Mouse (Mus musculus) MEL (cell line): ENCODE data around the gene Nfkbil1. TPM values are rescaled to one million over a fixed set of nuclear protein-coding genes. Genes with fewer than 3 reads are reported as not detected.

Source experiments
- DNase-seq: peaks from one replicate; pipeline ENCODE4 v3.0.0; 2011; ENCODE audit warnings: low read depth, low spot score
- H3K27ac ChIP-seq: 2 replicates; pipeline ENCODE4 v1.5.1; 2012; ENCODE audit warnings: low read depth, mild to moderate bottlenecking, control low read depth, low read length, moderate library complexity; ENCODE audit not compliant: control insufficient read depth
- H3K27me3 ChIP-seq, 2 experiments: fragments of 150-350 bp in 1 of 2; sonication (generic) in 1 of 2; 2 replicates each; pipeline ENCODE4 v1.6.1; 2012; ENCODE audit warnings: low read length in 2 of 2, mild to moderate bottlenecking in 2 of 2, improper control_type of control experiment in 1 of 2, moderate library complexity in 1 of 2; ENCODE audit not compliant: insufficient read depth in 2 of 2, control insufficient read depth in 1 of 2
- H3K36me3 ChIP-seq, 2 experiments: 2 replicates each; pipeline ENCODE4 v1.6.1; 2012 to 2014; ENCODE audit warnings: low read length in 2 of 2, improper control_type of control experiment in 1 of 2, inconsistent platforms in 1 of 2, mild to moderate bottlenecking in 1 of 2; ENCODE audit not compliant: insufficient read depth in 2 of 2, control insufficient read depth in 1 of 2
- H3K4me1 ChIP-seq, 2 experiments: fragments of 150-350 bp in 1 of 2; sonication (generic) in 1 of 2; 2 replicates each; pipeline ENCODE4 v1.6.1; 2012; ENCODE audit warnings: low read length in 2 of 2, improper control_type of control experiment in 1 of 2, mild to moderate bottlenecking in 1 of 2; ENCODE audit not compliant: insufficient read depth in 2 of 2, control insufficient read depth in 1 of 2
- H3K4me3 ChIP-seq, 2 experiments: fragments of 150-350 bp in 1 of 2; sonication (generic) in 1 of 2; 2 replicates each; pipeline ENCODE4 v1.5.1; 2012; ENCODE audit warnings: low read depth in 2 of 2, low read length in 2 of 2, mild to moderate bottlenecking in 2 of 2, moderate library complexity in 2 of 2, control low read depth in 1 of 2, improper control_type of control experiment in 1 of 2; ENCODE audit not compliant: control insufficient read depth in 1 of 2, insufficient read depth in 1 of 2
- H3K79me2 ChIP-seq: 2 replicates; pipeline ENCODE4 v1.6.1; 2012; ENCODE audit warnings: mild to moderate bottlenecking, low read length, moderate library complexity; ENCODE audit not compliant: control insufficient read depth, poor library complexity, insufficient read depth
- H3K9ac ChIP-seq: 2 replicates; pipeline ENCODE4 v1.6.1; 2012; ENCODE audit warnings: low read depth, mild to moderate bottlenecking, control low read depth, low read length, moderate library complexity; ENCODE audit not compliant: control insufficient read depth, poor library complexity, severe bottlenecking
- H3K9me3 ChIP-seq: fragments of 150-350 bp; sonication (generic); replicated peaks from 2 replicates; pipeline ENCODE4 v1.6.1; 2012; ENCODE audit warnings: mild to moderate bottlenecking, low read length, improper control_type of control experiment, moderate library complexity; ENCODE audit not compliant: insufficient read depth
- BHLHE40 ChIP-seq: IDR thresholded peaks from 2 replicates; pipeline ENCODE4 v1.6.1; 2012; ENCODE audit warnings: low read depth, mild to moderate bottlenecking, inconsistent platforms, low read length, improper control_type of control experiment, borderline replicate concordance
- CTCF ChIP-seq, 3 experiments: IDR thresholded peaks in 2 of 3; conservative IDR thresholded peaks in 1 of 3; 2 replicates each; pipeline ENCODE4 v1.5.1; 2011 to 2012; ENCODE audit warnings: low read length in 3 of 3, low read depth in 2 of 3, mild to moderate bottlenecking in 2 of 3, improper control_type of control experiment in 1 of 3, inconsistent platforms in 1 of 3, mixed read lengths in 1 of 3, moderate library complexity in 1 of 3; ENCODE audit not compliant: control insufficient read depth in 1 of 3, insufficient read depth in 1 of 3, poor library complexity in 1 of 3, severe bottlenecking in 1 of 3
- E2F4 ChIP-seq: IDR thresholded peaks from 2 replicates; pipeline ENCODE4 v1.6.1; 2011; ENCODE audit warnings: low read depth, low read length, improper control_type of control experiment, borderline replicate concordance
- ELF1 ChIP-seq: IDR thresholded peaks from 2 replicates; pipeline ENCODE4 v1.6.1; 2014; ENCODE audit warnings: low read depth, mild to moderate bottlenecking, inconsistent platforms, low read length, improper control_type of control experiment, moderate library complexity
- GABPA ChIP-seq: IDR thresholded peaks from 2 replicates; pipeline ENCODE4 v1.6.1; 2012; ENCODE audit warnings: low read depth, mild to moderate bottlenecking, inconsistent platforms, low read length, improper control_type of control experiment, moderate library complexity
- GATA1 ChIP-seq: IDR thresholded peaks from 2 replicates; pipeline ENCODE4 v1.6.1; 2011; ENCODE audit warnings: low read depth, low read length, improper control_type of control experiment
- HCFC1 ChIP-seq: IDR thresholded peaks from 2 replicates; pipeline ENCODE4 v1.6.1; 2012; ENCODE audit warnings: low read depth, mild to moderate bottlenecking, inconsistent platforms, low read length, improper control_type of control experiment, moderate library complexity
- JUND ChIP-seq: IDR thresholded peaks from 2 replicates; pipeline ENCODE4 v1.6.1; 2011; ENCODE audit warnings: low read depth, mild to moderate bottlenecking, improper control_type of control experiment, low read length
- KAT2A ChIP-seq: conservative IDR thresholded peaks from 2 replicates; pipeline ENCODE4 v1.6.1; 2012; ENCODE audit warnings: low read depth, low read length, improper control_type of control experiment, inconsistent platforms
- MAFK ChIP-seq: IDR thresholded peaks from 2 replicates; pipeline ENCODE4 v1.6.1; 2011; ENCODE audit warnings: low read depth, mild to moderate bottlenecking, low read length, improper control_type of control experiment, borderline replicate concordance
- MAX ChIP-seq: IDR thresholded peaks from 2 replicates; pipeline ENCODE4 v1.6.1; 2011; ENCODE audit warnings: low read length, improper control_type of control experiment
- MAZ ChIP-seq: IDR thresholded peaks from 2 replicates; pipeline ENCODE4 v1.6.1; 2012; ENCODE audit warnings: low read depth, mild to moderate bottlenecking, inconsistent platforms, low read length, improper control_type of control experiment
- MEF2A ChIP-seq: IDR thresholded peaks from 2 replicates; pipeline ENCODE4 v1.6.1; 2014; ENCODE audit warnings: low read depth, mild to moderate bottlenecking, inconsistent platforms, low read length, improper control_type of control experiment; ENCODE audit not compliant: poor library complexity, insufficient replicate concordance, severe bottlenecking; ENCODE audit errors: extremely low read depth
- MYB ChIP-seq: IDR thresholded peaks from 2 replicates; pipeline ENCODE4 v1.6.1; 2011; ENCODE audit warnings: mild to moderate bottlenecking, low read depth, low read length, improper control_type of control experiment
- MYC ChIP-seq: IDR thresholded peaks from 2 replicates; pipeline ENCODE4 v1.6.1; 2011; ENCODE audit warnings: low read depth, mild to moderate bottlenecking, low read length, improper control_type of control experiment, moderate library complexity
- NRF1 ChIP-seq: IDR thresholded peaks from 2 replicates; pipeline ENCODE4 v1.6.1; 2014; ENCODE audit warnings: low read depth, mild to moderate bottlenecking, inconsistent platforms, low read length, improper control_type of control experiment, moderate library complexity; ENCODE audit not compliant: poor library complexity, insufficient read depth, severe bottlenecking
- POLR2A ChIP-seq, 2 experiments: IDR thresholded peaks; 2 replicates each; pipeline ENCODE4 v1.6.1; 2011 to 2012; ENCODE audit warnings: low read length in 2 of 2, mild to moderate bottlenecking in 2 of 2, control low read depth in 1 of 2, improper control_type of control experiment in 1 of 2, low read depth in 1 of 2, moderate library complexity in 1 of 2; ENCODE audit not compliant: control insufficient read depth in 1 of 2, insufficient read depth in 1 of 2, poor library complexity in 1 of 2
- POLR2AphosphoS5 ChIP-seq: IDR thresholded peaks from 2 replicates; pipeline ENCODE4 v1.6.1; 2012; ENCODE audit warnings: low read depth, borderline replicate concordance, mild to moderate bottlenecking, inconsistent platforms, low read length, moderate library complexity, mixed read lengths
- RAD21 ChIP-seq: IDR thresholded peaks from 2 replicates; pipeline ENCODE4 v1.6.1; 2011; ENCODE audit warnings: mild to moderate bottlenecking, low read depth, low read length, improper control_type of control experiment
- TBP ChIP-seq: IDR thresholded peaks from 2 replicates; pipeline ENCODE4 v1.8.0; 2011; ENCODE audit warnings: low read depth, low read length, improper control_type of control experiment
- ZC3H11A ChIP-seq: IDR thresholded peaks from 2 replicates; pipeline ENCODE4 v1.6.1; 2012; ENCODE audit warnings: low read depth, mild to moderate bottlenecking, inconsistent platforms, low read length, improper control_type of control experiment
- ZKSCAN1 ChIP-seq: IDR thresholded peaks from 2 replicates; pipeline ENCODE4 v1.6.1; 2012; ENCODE audit warnings: low read depth, mild to moderate bottlenecking, inconsistent platforms, low read length, improper control_type of control experiment, moderate library complexity
- ZMIZ1 ChIP-seq: IDR thresholded peaks from 2 replicates; pipeline ENCODE4 v1.6.1; 2012; ENCODE audit warnings: low read depth, mild to moderate bottlenecking, inconsistent platforms, low read length, improper control_type of control experiment, moderate library complexity
- ZNF384 ChIP-seq: IDR thresholded peaks from 2 replicates; pipeline ENCODE4 v1.6.1; 2012; ENCODE audit warnings: low read depth, mild to moderate bottlenecking, inconsistent platforms, low read length, improper control_type of control experiment
- polyA plus RNA-seq, 2 experiments: library from polyadenylated mRNA; stranded (reverse) in 1 of 2; unstranded in 1 of 2; fragments of >175 nt in 1 of 2; fragments of >200 nt in 1 of 2; gene quantifications; 2 replicates each; pipeline versions ENCODE4 v1.2.1 to v1.2.4; 2012; ENCODE audit warnings: low replicate concordance in 2 of 2, low read depth in 1 of 2; ENCODE audit not compliant: insufficient read length in 2 of 2, insufficient read depth in 1 of 2, missing spikeins in 1 of 2
- total RNA-seq: library from RNA; depleted of rRNA; stranded (reverse); fragments of 300-350 nt; gene quantifications from 2 replicates; pipeline ENCODE4 v1.2.3, GENCODE M21; 2012

The Nfkbil1 gene
- total and polyA plus RNA-seq, 3 experiments = 10.3 to 26.0 TPM; not detected in 1

DNA sequence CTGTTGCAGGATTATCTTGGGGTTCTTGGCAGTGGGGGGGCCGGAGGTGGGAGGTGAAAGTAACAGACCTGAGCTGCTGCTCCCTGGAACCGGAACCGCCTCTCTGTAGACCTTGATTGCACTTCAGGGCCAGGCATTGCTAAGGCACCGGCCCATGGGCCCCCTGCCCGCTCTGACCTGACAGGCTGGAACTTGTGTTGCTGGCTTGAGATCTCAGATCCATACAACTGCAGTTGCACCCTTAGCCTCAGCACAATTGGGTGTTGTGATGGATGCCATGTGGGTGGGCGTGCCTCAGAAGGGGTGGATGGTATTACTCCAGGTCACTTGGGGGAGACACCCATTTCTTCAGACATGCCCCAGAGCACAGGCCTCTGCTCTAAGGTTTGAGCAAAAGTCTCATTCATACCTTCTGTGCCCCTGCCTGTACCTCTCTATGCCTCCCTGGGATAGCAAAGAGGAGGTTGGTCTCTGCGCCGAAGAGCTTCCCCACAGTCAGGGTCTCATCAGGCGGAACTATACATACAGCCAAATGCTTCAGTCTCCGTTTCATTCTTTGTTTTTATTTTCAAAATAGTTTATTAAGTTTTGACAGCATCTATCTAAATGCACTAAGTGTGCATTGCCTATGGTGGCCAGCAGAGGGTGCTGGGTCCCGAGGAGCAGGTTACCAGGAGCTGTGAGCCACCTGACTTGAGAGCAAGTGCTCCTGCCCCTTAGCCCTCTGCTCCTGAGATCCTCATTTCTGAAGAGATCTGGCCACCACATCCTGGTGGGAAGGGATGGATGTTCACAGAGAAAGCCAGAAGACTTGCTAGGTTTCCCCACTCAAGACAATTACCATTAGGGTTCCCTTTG lies 18.9 kb upstream of the Nfkbil1 start (continued):
- no peak for TF ChIP-seq ELF1
- TF ChIP-seq MYC = 0 out of 2 replicates have a peak, but pooled peaks have one; percentile 41
- peak; percentile 42 for TF ChIP-seq ZC3H11A
- TF ChIP-seq GABPA = no peak
- no peak for TF ChIP-seq ZMIZ1
- peak; percentile 57 for TF ChIP-seq RAD21
- no peak for TF ChIP-seq E2F4
- 0 out of 2 replicates have a peak, but pooled peaks have one; percentile 12 for TF ChIP-seq MEF2A
- TF ChIP-seq POLR2A (IDR thresholded peaks at IDR 0.05; ENCODE audit: control insufficient read depth in 1 of 2, insufficient read depth in 1 of 2, low read depth in 1 of 2, low read length in 2 of 2, poor library complexity in 1 of 2) = peak in 1 of 2 experiments; percentile 33; a peak in 1 of 4 replicates
- TF ChIP-seq TBP = no peak
- no peak for TF ChIP-seq MAFK
- no peak for TF ChIP-seq POLR2AphosphoS5
- 0 out of 2 replicates have a peak, but pooled peaks have one; percentile 23 for TF ChIP-seq HCFC1

DNA sequence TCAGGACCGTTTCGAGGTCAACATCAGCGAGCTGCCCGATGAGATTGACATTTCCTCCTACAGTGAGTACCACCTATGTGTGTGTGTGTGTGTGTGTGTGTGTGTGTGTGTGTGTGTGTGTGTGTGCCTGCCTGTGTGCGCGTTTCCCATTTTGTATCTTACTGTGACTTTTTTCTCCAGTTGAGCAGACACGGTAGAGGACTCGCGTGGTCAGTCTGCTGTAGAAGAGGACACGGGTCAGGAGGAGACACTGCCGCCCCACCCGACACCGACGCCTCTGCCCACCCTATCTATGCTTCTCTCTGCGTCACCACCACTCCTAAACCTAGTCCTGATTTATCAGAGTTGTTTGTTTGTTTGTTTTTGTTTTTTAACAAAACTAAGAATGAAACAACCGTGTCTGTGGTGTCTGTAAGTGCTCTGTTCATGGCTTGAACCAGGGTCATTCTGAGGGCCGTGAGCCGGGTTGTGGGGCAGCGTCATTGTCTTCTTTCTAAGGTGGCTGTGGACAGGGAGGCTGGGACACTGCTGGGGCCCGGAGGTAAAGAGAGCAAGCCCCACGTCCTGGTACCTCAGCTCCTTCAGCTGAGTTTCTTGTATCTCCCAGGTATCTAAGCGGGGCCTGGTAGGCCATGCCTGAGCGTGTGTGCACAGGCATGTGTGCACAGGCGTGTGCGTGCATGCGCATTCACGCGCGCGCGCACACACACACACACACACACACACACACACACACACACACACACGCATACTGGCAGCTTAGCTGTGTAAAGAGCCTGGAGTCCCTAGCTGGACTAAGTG lies 17.9 kb upstream of the Nfkbil1 start:
- Histone ChIP-seq H3K9ac (no peak overlapping the region), H3K79me2 (peaks cover 2% of the 10 kb centered on the region; the same call in 1 of the 2 replicates), H3K9me3 (no peaks in the 10 kb centered on the region), H3K27me3 (no peaks in the 10 kb centered on the region), H3K4me3 (no peak overlapping the region), H3K4me1 (peaks cover 0 to 4% of the 10 kb centered on the region in 2 experiments; a peak in 2 of 4 replicates), H3K36me3 (peaks cover 0 to 9% of the 10 kb centered on the region in 2 experiments; a peak in 2 of 4 replicates), H3K27ac (no peak overlapping the region)
- no peak for DNase-seq
- TF ChIP-seq CTCF (IDR thresholded peaks at IDR 0.05 in 2 of 3, conservative IDR thresholded peaks at IDR 0.05 in 1 of 3; ENCODE audit: control insufficient read depth in 1 of 3, insufficient read depth in 1 of 3, low read depth in 2 of 3, low read length in 3 of 3, poor library complexity in 1 of 3, severe bottlenecking in 1 of 3) = no peak
- no peak for TF ChIP-seq KAT2A
- TF ChIP-seq RAD21 = no peak
- no peak for TF ChIP-seq NRF1
- TF ChIP-seq MEF2A = no peak
- TF ChIP-seq MYC = no peak
- no peak for TF ChIP-seq GATA1
- TF ChIP-seq ZKSCAN1 = no peak
- no peak for TF ChIP-seq MYB
- no peak for TF ChIP-seq MAX
- TF ChIP-seq TBP = no peak
- no peak for TF ChIP-seq ZNF384
- TF ChIP-seq MAZ = no peak
- TF ChIP-seq JUND = no peak
- no peak for TF ChIP-seq BHLHE40
